Mouse (Mus musculus) midbrain, postnatal 0 days (tissue): Measurements from ENCODE around the gene Becn1. TPM values are rescaled to one million over a fixed set of nuclear protein-coding genes. Genes with fewer than 3 reads are reported as not detected.

Experiments used
- ATAC-seq: fragments of 200-750 bp; cut with Nextera tagmentation; 2 replicates; pipeline ENCODE4 v1.8.0; 2017; ENCODE audit warnings: moderate number of reproducible peaks, mild to moderate bottlenecking, moderate TSS enrichment, moderate library complexity; ENCODE audit not compliant: low FRiP score
- DNase-seq: peaks from one replicate; pipeline ENCODE4 v3.0.0-alpha.2; 2015; ENCODE audit warnings: low spot score
- H3K27ac ChIP-seq: fragments of 300-500 bp; sonication (generic); 2 replicates; pipeline ENCODE4 v1.5.1; 2014; ENCODE audit warnings: low read depth, mild to moderate bottlenecking, low read length, mixed read lengths
- H3K27me3 ChIP-seq: fragments of 300-500 bp; sonication (generic); 2 replicates; pipeline ENCODE4 v1.6.1; 2014; ENCODE audit warnings: low read length, control low read depth, mixed read lengths; ENCODE audit not compliant: insufficient read depth
- H3K36me3 ChIP-seq: fragments of 300-500 bp; sonication (generic); 2 replicates; pipeline ENCODE4 v1.6.1; 2014; ENCODE audit warnings: low read length, control low read depth, mixed read lengths; ENCODE audit not compliant: insufficient read depth
- H3K4me1 ChIP-seq: fragments of 300-500 bp; sonication (generic); 2 replicates; pipeline ENCODE4 v1.6.1; 2014; ENCODE audit warnings: mild to moderate bottlenecking, control low read depth, antibody characterized with exemption, low read length, mixed read lengths; ENCODE audit not compliant: insufficient read depth
- H3K4me2 ChIP-seq: fragments of 300-500 bp; sonication (generic); 2 replicates; pipeline ENCODE4 v1.6.1; 2014; ENCODE audit warnings: low read depth, mild to moderate bottlenecking, low read length, mixed read lengths; ENCODE audit not compliant: poor library complexity, severe bottlenecking
- H3K4me3 ChIP-seq: fragments of 300-500 bp; sonication (generic); 2 replicates; pipeline ENCODE4 v1.5.1; 2014; ENCODE audit warnings: low read depth, mild to moderate bottlenecking, low read length, moderate library complexity
- H3K9ac ChIP-seq: fragments of 300-500 bp; sonication (generic); replicated peaks from 2 replicates; pipeline ENCODE4 v1.6.1; 2014; ENCODE audit warnings: mild to moderate bottlenecking, low read length, moderate library complexity, mixed read lengths; ENCODE audit not compliant: poor library complexity, severe bottlenecking
- H3K9me3 ChIP-seq: fragments of 300-500 bp; sonication (generic); 2 replicates; pipeline ENCODE4 v1.6.1; 2016; ENCODE audit warnings: low read length, control low read depth
- CTCF ChIP-seq: IDR thresholded peaks from 2 replicates; pipeline ENCODE4 v1.5.1; 2016; ENCODE audit warnings: antibody characterized with exemption, mild to moderate bottlenecking
- WGBS: fragments of 180-500 bp; shearing (Covaris S2); extraction: QIAGEN DNeasy Blood & Tissue Kit; methylation state at CpG from one replicate; pipeline ENCODE4 v1.1.7; 2014; 5-methylcytosine and 5-hydroxymethylcytosine counted together
- polyA plus RNA-seq: library from polyadenylated mRNA; unstranded; fragments of >200 nt; fragmentation: Nextera tagmentation; extraction: Ambion mirVana; gene quantifications from 2 replicates; pipeline ENCODE4 v1.2.1, GENCODE M21; 2015
- total RNA-seq: library from RNA; depleted of rRNA; stranded (reverse); fragments of >200 nt; gene quantifications from 2 replicates; pipeline ENCODE4 v1.2.3, GENCODE M21; 2014

Becn1 gene
- total and polyA plus RNA-seq, 2 experiments from 2014 or later, result 145 to 209 TPM

GRCm38 (mm10) chr11:101253613-101254389 is 48.3 kb downstream of the Becn1 start, which contains the start of gene Vps25:
Vps25 (plus strand) TSS chr11:101253707.
- peak within 1 kb of the TSS; percentile 94 for H3K4me2 ChIP-seq
- no peaks in the 10 kb centered on the region for H3K9me3 ChIP-seq
- peak within 1 kb of the TSS; percentile 88 for H3K4me3 ChIP-seq
- under 1% methylated on average over 40 of the region's 40 CpGs for WGBS
- peak; percentile 91 for DNase-seq
- H3K4me1 ChIP-seq, result no peaks in the 10 kb centered on the region
- TF ChIP-seq CTCF, result peak; percentile 27
- peaks cover 4% of the 10 kb centered on the region; the same call in 1 of the 2 replicates for H3K36me3 ChIP-seq
- peak within 1 kb of the TSS; percentile 93 for H3K27ac ChIP-seq
- peak within 1 kb of the TSS; percentile 92 for H3K9ac ChIP-seq
- peak; percentile 78 for ATAC-seq
- H3K27me3 ChIP-seq, result no peaks in the 10 kb centered on the region

GRCm38 (mm10) chr11:101252941-101253340 is 49.1 kb downstream of the Becn1 start:
- Histone ChIP-seq H3K4me1 (no peaks in the 10 kb centered on the region), H3K4me2 (peak overlapping the region; percentile 94), H3K27me3 (no peaks in the 10 kb centered on the region), H3K36me3 (0 out of 2 replicates have a peak, but pooled peaks cover 3% of the 10 kb centered on the region), H3K9me3 (no peaks in the 10 kb centered on the region), H3K9ac (peak overlapping the region; percentile 92; the same call in 1 of the 2 replicates), H3K27ac (no peak overlapping the region), H3K4me3 (peak overlapping the region; percentile 88)
- DNase-seq (no peak), ATAC-seq (no peak)
- TF ChIP-seq CTCF, result no peak
- 10% methylated on average over 7 of the region's 7 CpGs for WGBS

GRCm38 (mm10) chr11:101251031-101251430 is 51.1 kb downstream of the Becn1 start:
- Histone ChIP-seq H3K9me3 (no peaks in the 10 kb centered on the region), H3K9ac (no peak overlapping the region), H3K27me3 (no peaks in the 10 kb centered on the region), H3K4me1 (no peaks in the 10 kb centered on the region), H3K36me3 (no peaks in the 10 kb centered on the region), H3K27ac (no peak overlapping the region), H3K4me2 (no peak overlapping the region), H3K4me3 (no peak overlapping the region)
- ATAC-seq (no peak), DNase-seq (no peak)
- 83% methylated on average over 2 of the region's 2 CpGs for WGBS
- no peak for TF ChIP-seq CTCF

GRCm38 (mm10) chr11:101248258-101248994 is 53.7 kb downstream of the Becn1 start:
- TF ChIP-seq CTCF, result peak; percentile 72
- ATAC-seq, result no peak
- no peak overlapping the region for H3K4me2 ChIP-seq

GRCm38 (mm10) chr11:101247521-101248030 is 54.5 kb downstream of the Becn1 start:
- Histone ChIP-seq H3K4me3 (peak overlapping the region; percentile 54), H3K27me3 (0 out of 2 replicates have a peak, but pooled peaks cover 6% of the 10 kb centered on the region), H3K27ac (no peak overlapping the region), H3K4me2 (peak overlapping the region; percentile 83), H3K9me3 (no peaks in the 10 kb centered on the region), H3K4me1 (no peaks in the 10 kb centered on the region), H3K9ac (no peak overlapping the region), H3K36me3 (no peaks in the 10 kb centered on the region)
- DNase-seq, result no peak
- WGBS, result 87% methylated on average over 6 of the region's 6 CpGs
- no peak for ATAC-seq
- TF ChIP-seq CTCF, result no peak

More at GRCm38 (mm10) chr11:101248258-101248994, 53.7 kb downstream of the Becn1 start:
- Histone ChIP-seq H3K4me1 (no peaks in the 10 kb centered on the region), H3K27me3 (0 out of 2 replicates have a peak, but pooled peaks cover 6% of the 10 kb centered on the region), H3K4me3 (no peak overlapping the region), H3K9me3 (no peaks in the 10 kb centered on the region), H3K9ac (no peak overlapping the region), H3K27ac (no peak overlapping the region), H3K36me3 (no peaks in the 10 kb centered on the region)
- 42% methylated on average over 14 of the region's 14 CpGs for WGBS
- DNase-seq, result peak; percentile 79
